Comparison of ENCODE assay signal across 9 mouse cellular contexts in the genomic region with DNA sequence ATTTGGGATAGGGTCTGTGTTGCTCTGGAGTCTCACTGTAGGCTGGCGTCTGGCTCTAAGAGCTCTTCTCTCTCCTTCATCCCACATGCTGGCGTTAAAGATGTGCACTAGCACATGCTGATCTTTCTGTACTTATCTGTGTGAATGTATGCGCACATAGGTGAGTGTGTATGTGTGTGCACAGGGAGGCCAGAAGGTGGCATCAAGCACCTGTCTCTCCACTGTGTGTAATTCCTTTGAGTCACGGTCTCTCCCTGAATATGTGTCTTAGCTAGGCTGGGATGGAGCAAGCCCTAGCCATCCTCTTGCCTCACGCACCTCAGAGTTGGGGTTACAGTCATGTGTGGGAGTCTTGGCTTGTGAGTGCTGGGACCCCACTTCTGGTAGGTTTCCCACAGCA. TPM values are rescaled to one million over a fixed set of nuclear protein-coding genes. Genes with fewer than 3 reads are reported as not detected.
DNase-seq lines count a peak whose midpoint lies in the region; ATAC-seq and TF ChIP-seq lines count a peak whose summit lies in the region.
"Had no signal": no experiment of that assay in that cellular context is flagged by ENCODE, and none has a peak within 500 bp of the region (broad histone marks: within the 10 kb centered on the region; RNA-seq: fewer than 3 reads in every experiment).

No protein-coding gene starts in this region.

- H3K4me1 ChIP-seq in heart, embryonic 15.5 days (replicated peaks) = peaks cover 31% of the 10 kb centered on the region
- H3K4me1 ChIP-seq in neural tube, embryonic 12.5 days = peaks cover 18% of the 10 kb centered on the region
- peaks cover 13% of the 10 kb centered on the region for H3K4me1 ChIP-seq in intestine, embryonic 16.5 days (ENCODE audit: control insufficient read depth, insufficient read depth, low read length)
- H3K4me1 ChIP-seq in stomach, postnatal 0 days (replicated peaks; ENCODE audit: control insufficient read depth, insufficient read depth) = 0 out of 2 replicates have a peak, but pooled peaks cover 6% of the 10 kb centered on the region

- no peaks in the 10 kb centered on the region for H3K27me3 ChIP-seq in heart, embryonic 15.5 days
- no peaks in the 10 kb centered on the region for H3K27me3 ChIP-seq in neural tube, embryonic 12.5 days (replicated peaks)
- no peaks in the 10 kb centered on the region for H3K27me3 ChIP-seq in intestine, embryonic 16.5 days (replicated peaks; ENCODE audit: control insufficient read depth, insufficient read depth, low read length)
- no peaks in the 10 kb centered on the region for H3K27me3 ChIP-seq in stomach, postnatal 0 days (ENCODE audit: control insufficient read depth, insufficient read depth, low read length)

- H3K9me3 ChIP-seq in heart, embryonic 15.5 days (replicated peaks) = no peaks in the 10 kb centered on the region
- H3K9me3 ChIP-seq in neural tube, embryonic 12.5 days = no peaks in the 10 kb centered on the region
- H3K9me3 ChIP-seq in intestine, embryonic 16.5 days (ENCODE audit: control insufficient read depth, low read length) = no peaks in the 10 kb centered on the region
- H3K9me3 ChIP-seq in stomach, postnatal 0 days (ENCODE audit: control insufficient read depth, low read length) = no peaks in the 10 kb centered on the region
- H3K9me3 ChIP-seq: G1E had no signal

- peak; percentile 38 for TF ChIP-seq CTCF in stomach, postnatal 0 days (IDR thresholded peaks at IDR 0.05; ENCODE audit: low read depth)

- 92% methylated on average over 5 of the region's 5 CpGs for WGBS in heart, embryonic 15.5 days
- 97% methylated on average over 5 of the region's 5 CpGs for WGBS in neural tube, embryonic 12.5 days
- WGBS in intestine, embryonic 16.5 days = 94% methylated on average over 5 of the region's 5 CpGs
- 97% methylated on average over 5 of the region's 5 CpGs for WGBS in stomach, postnatal 0 days

- peak overlapping the region; percentile 75 for H3K4me2 ChIP-seq in heart, embryonic 15.5 days
- peak overlapping the region; percentile 84; the same call in 1 of the 2 replicates for H3K4me2 ChIP-seq in neural tube, embryonic 12.5 days (replicated peaks)
- no peak overlapping the region for H3K4me2 ChIP-seq in intestine, embryonic 16.5 days (ENCODE audit: low read depth, low read length)
- peak overlapping the region; percentile 82 for H3K4me2 ChIP-seq in stomach, postnatal 0 days (replicated peaks; ENCODE audit: low read depth)

- no peak overlapping the region for H3K9ac ChIP-seq in heart, embryonic 15.5 days
- H3K9ac ChIP-seq in neural tube, embryonic 12.5 days = no peak overlapping the region
- H3K9ac ChIP-seq in intestine, embryonic 16.5 days (ENCODE audit: low read depth, low read length) = no peak overlapping the region
- H3K9ac ChIP-seq in stomach, postnatal 0 days (ENCODE audit: low read length) = no peak overlapping the region

- H3K4me3 ChIP-seq in heart, embryonic 15.5 days = peak overlapping the region; percentile 77
- H3K4me3 ChIP-seq in neural tube, embryonic 12.5 days = no peak overlapping the region
- peak overlapping the region; percentile 84; the same call in 1 of the 2 replicates for H3K4me3 ChIP-seq in intestine, embryonic 16.5 days (ENCODE audit: low read length)
- H3K4me3 ChIP-seq in stomach, postnatal 0 days (ENCODE audit: low read depth, low read length) = no peak overlapping the region

- no peak overlapping the region for H3K27ac ChIP-seq in heart, embryonic 15.5 days
- H3K27ac ChIP-seq in neural tube, embryonic 12.5 days = no peak overlapping the region
- H3K27ac ChIP-seq in intestine, embryonic 16.5 days (ENCODE audit: low read length) = no peak overlapping the region
- H3K27ac ChIP-seq in stomach, postnatal 0 days (replicated peaks) = no peak overlapping the region

- intact Hi-C loops in heart, postnatal 14 days (cut with DNase I) = no loop called here
- intact Hi-C loops in left cerebral cortex, postnatal 25 days (cut with DNase I) = no loop called here

- ATAC-seq in heart, embryonic 15.5 days (replicated peaks; ENCODE audit: insufficient number of reproducible peaks, insufficient read depth, low FRiP score, low read depth) = no peak
- no peak for ATAC-seq in neural tube, embryonic 12.5 days (ENCODE audit: low FRiP score, low read depth)
- ATAC-seq in intestine, embryonic 16.5 days = no peak
- no peak for ATAC-seq in stomach, postnatal 0 days (ENCODE audit: low FRiP score, low TSS enrichment)
- no peak for ATAC-seq in megakaryocyte progenitor cell, adult 5-6 weeks (replicated peaks; ENCODE audit: poor library complexity)

- DNase-seq in heart, postnatal 14 days = no peak
- no peak for DNase-seq in neural tube, embryonic 10.5 days (ENCODE audit: extremely low spot score, low spot score)
- no peak for DNase-seq in stomach, postnatal 0 days (ENCODE audit: low spot score)
- no peak for DNase-seq in left cerebral cortex, postnatal 25 days (ENCODE audit: low spot score in 2 of 2)

- TF ChIP-seq EP300 in stomach, postnatal 0 days (optimal IDR thresholded peaks at IDR 0.05) = no peak

- no peaks in the 10 kb centered on the region for H3K36me3 ChIP-seq in heart, embryonic 15.5 days
- peaks cover 11% of the 10 kb centered on the region for H3K36me3 ChIP-seq in neural tube, embryonic 12.5 days
- H3K36me3 ChIP-seq in intestine, embryonic 16.5 days (ENCODE audit: control insufficient read depth, insufficient read depth, low read length) = no peaks in the 10 kb centered on the region
- no peaks in the 10 kb centered on the region for H3K36me3 ChIP-seq in stomach, postnatal 0 days (ENCODE audit: control insufficient read depth, insufficient read depth, low read length)

RNA-seq across cellular contexts. Expression of gene Ntan1, which starts 2.1 kb away (rescaled TPM):
- 138 and 145 TPM in 2 replicates for polyA plus RNA-seq in heart, embryonic 15.5 days (2015; fragmentation: Nextera tagmentation; extraction: Ambion mirVana)
- 10 to 100 TPM; 49.7 to 50.1 TPM for total RNA-seq in heart, postnatal 14 days (2021)
- 176 and 190 TPM in 2 replicates for polyA plus RNA-seq in neural tube, embryonic 12.5 days (2016; fragmentation: Nextera tagmentation; extraction: Ambion mirVana)
- 143 and 148 TPM in 2 replicates for polyA plus RNA-seq in intestine, embryonic 16.5 days (2015; fragmentation: Nextera tagmentation; extraction: Ambion mirVana)
- polyA plus RNA-seq in stomach, postnatal 0 days (2015; fragmentation: Nextera tagmentation; extraction: Ambion mirVana) = 124 and 133 TPM in 2 replicates
- total RNA-seq in left cerebral cortex, postnatal 25 days (2021) = 10 to 100 TPM; 89.9 to 97.1 TPM
- 97.9 and 123 TPM in 2 replicates for total RNA-seq in megakaryocyte progenitor cell, adult 5-6 weeks (2015)
- 65.7 and 68.2 TPM in 2 replicates for total RNA-seq in megakaryocyte progenitor cell, adult 5-6 weeks (2017)

RNA-seq across cellular contexts. Expression of gene Rrn3, which starts 40.3 kb away (rescaled TPM):
- 47.0 and 50.1 TPM in 2 replicates for polyA plus RNA-seq in heart, embryonic 15.5 days (2015; fragmentation: Nextera tagmentation; extraction: Ambion mirVana)
- 10 to 100 TPM; 35.5 to 36.8 TPM for total RNA-seq in heart, postnatal 14 days (2021)
- polyA plus RNA-seq in neural tube, embryonic 12.5 days (2016; fragmentation: Nextera tagmentation; extraction: Ambion mirVana) = 139 and 140 TPM in 2 replicates
- 43.8 and 46.1 TPM in 2 replicates for polyA plus RNA-seq in intestine, embryonic 16.5 days (2015; fragmentation: Nextera tagmentation; extraction: Ambion mirVana)
- polyA plus RNA-seq in stomach, postnatal 0 days (2015; fragmentation: Nextera tagmentation; extraction: Ambion mirVana) = 33.9 and 34.5 TPM in 2 replicates
- total RNA-seq in left cerebral cortex, postnatal 25 days (2021) = 10 to 100 TPM; 47.3 to 49.0 TPM
- 28.7 and 34.7 TPM in 2 replicates for total RNA-seq in megakaryocyte progenitor cell, adult 5-6 weeks (2015)
- 45.2 and 49.6 TPM in 2 replicates for total RNA-seq in megakaryocyte progenitor cell, adult 5-6 weeks (2017)

Comparison
In these comparisons a context has a peak if more than half of its experiments do, and no peak if none do; other contexts are left out.
1. H3K4me3 ChIP-seq: peak in heart, embryonic 15.5 days (single experiment) and intestine, embryonic 16.5 days (single experiment); none in neural tube, embryonic 12.5 days (single experiment) and stomach, postnatal 0 days (single experiment).